Mouse (Mus musculus): ENCODE data around the gene Alpk1.

Alpk1 gene

DNA sequence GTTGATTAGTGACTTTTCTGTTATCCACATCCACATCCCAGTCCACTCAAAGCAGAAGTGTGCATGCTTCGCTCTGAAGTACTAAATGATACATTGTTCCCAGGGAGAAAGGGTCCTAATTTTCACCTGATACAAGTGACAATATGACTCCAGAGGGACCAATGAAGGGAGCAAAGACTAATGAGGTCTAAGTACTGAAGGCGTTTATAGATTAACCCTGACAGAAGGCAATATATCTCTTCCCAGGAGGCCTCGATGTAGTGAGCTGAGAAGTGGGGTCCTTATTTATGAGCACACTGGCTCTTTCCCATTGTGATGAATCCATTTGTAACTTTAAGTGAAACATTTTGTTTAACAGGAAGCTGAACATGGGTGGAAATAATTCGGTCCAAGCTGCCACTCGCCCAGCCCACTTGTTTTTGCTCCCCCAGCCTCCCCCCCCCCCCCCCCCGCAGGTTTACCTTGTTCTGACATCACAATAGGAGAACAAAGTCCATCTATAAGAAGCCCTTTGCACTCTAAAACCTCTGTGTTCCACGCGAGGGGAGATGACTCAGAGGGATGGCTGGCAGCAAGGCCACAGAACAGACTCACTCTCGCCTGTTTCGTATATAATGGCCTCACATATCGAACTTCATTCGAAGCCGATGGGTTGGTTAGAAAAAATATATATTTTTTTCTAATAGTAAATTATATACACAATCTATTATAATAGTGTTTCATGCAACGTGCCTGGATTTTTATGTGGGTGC, 36.5 kb downstream of the Alpk1 start:
- DNase-seq (ENCODE audit: low spot score in 2 of 2), result no peak

DNA sequence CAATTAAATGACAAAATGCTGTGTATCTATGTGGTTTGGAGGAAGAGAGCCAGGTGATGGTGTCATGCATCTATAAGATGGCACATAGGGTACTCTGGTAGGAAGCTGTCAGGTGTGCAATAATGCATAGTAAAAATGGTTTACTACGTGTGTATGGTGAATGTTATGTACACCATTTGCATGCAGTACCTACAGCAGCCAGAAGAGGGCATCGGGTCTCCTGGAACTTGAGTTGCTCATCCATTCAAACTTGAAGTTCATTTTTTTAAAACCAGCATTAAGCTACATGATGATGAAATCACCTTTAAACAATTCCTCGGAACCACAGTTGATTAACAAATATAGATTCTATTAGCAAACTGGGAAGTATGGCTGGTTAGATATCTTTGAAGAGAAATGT, 38.9 kb downstream of the Alpk1 start:
- DNase-seq (ENCODE audit: low spot score in 2 of 2), result no peak

DNA sequence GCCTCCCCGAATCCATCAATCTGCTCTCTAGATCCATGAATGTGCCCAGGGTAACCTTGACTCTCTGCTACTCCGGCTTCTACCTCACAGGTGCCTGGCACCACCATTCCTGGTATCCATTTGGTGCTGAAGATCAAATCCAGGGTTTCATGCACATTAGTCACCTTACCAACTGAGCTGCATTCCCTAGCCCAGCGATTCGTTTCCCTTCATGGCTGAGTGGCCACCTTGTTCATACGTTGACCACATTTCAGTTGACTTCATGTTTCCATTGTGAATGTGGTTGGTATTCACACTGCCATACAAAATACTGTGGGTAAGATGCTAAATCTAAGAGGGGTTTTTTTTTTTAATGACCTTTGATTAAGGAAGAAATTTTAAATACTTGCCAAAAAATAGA, 42.5 kb downstream of the Alpk1 start:
- DNase-seq (ENCODE audit: low spot score in 2 of 2), result no peak

DNA sequence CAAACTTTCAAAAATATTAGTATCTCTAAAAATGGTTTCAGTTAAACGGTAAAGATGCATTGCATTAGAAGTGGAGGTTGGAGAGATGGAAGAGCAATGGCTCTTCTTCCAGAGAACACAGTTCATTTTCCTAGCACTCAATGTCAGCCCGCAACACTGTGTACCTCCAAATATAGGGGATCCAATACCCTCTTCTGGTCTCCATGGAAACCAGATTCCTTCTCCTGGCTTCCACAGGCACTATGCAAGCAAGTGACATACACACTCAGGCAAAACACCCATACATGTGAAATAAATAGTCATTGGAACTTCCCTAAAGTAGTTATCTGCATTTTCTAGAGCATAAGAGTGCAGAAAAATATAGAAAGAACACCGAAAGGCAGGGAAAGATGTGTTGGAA, 44.9 kb downstream of the Alpk1 start:
- DNase-seq (ENCODE audit: low spot score in 2 of 2), result no peak

DNA sequence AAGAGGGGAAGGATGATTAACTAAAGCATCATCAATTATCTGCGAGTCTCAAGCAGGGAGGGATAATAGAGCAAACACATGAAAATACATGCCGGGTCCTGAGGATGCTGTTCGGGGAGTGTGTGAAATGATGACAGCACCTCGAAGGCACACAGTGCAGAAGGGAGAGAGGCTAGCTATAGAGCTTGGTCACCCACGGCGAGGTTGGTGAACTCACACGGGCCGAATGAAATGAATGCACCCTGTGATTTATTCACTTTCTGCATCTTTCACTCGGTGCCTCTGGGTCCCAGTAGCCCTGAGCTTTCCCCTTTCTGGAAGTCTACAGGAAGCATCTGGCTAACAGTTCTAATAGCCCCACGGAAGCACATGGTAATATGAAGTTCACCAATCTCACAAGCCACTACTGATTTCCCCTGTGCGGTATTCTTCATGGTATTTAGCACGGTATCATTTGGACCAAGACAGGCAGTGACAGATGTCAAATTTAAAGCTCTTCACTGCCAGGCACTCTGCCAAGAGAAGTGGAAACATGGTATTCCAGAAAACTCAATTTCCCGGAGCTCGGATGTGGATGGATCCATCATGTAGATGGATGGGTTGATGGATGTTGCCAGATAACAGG, 50.7 kb downstream of the Alpk1 start:
- DNase-seq (ENCODE audit: low spot score in 2 of 2), result no peak

DNA sequence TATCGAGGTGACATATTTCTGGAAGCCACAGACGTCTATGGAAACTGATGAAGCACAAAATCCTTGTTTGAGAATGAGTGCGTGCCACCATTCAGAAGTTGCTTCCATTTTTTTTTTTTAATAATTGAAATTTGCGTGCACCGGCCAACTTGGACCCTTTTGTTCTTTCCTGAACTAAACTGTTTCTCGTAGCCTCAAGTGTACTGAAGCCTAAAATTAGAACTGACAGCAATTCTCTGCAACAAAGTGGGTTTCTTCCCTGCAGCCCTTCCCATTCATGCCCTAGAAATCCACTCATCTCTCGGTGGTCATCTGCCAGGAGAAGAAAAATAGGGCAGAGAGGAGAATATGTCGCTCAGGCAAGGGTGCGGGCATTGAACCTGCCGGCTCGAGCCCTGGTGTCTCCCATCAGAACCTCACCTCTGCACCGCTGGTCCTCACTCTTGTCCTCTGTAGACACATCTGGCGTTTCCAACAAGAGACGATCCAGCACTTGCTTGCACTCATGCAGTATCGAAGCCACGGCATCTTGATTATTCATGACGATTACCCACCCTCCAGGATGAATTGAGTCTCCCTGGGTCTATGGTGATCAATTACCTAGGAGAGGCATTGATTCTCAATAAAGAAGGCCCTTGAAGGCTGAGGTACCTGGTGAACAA, 51.3 kb downstream of the Alpk1 start:
- DNase-seq (ENCODE audit: low spot score in 2 of 2), result no peak

DNA sequence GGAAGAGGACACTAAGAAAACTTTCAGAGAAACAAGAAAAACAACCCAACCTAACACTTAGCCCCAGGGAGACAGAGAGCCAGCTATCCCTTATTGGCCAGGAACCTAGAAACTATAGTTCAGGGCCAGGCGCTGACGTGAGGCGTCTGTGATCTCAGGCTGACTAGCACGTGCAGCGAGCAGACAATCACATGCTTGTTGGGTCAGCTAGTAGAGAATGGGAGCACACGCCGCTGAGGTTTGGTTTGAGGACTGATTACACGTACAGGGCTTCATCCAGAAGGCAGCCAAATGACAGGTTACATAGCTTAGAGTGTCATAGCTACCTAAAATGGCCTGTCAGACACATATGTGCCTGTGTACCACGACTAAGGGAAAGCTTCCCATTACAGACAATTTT, 52.3 kb downstream of the Alpk1 start:
- no peak for DNase-seq (ENCODE audit: low spot score in 2 of 2)

DNA sequence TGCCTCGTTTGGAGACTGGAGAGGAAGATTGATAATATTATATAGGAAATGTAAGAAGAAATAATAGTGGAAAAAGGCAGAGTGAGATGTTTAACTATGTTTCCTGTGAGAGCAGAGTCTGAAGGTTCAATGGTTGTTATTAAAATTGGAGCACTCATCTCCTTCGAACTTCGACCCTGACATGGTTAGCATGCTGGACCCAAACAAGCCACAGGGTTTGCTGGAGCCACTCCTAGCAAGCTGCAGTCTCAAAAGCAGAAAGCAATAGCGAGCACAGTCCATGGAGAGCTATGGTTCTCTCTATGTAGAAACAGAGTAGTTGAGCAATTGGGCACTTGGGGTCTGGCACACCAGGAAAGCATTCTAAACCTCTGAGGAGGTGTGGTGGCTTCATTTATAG, 59.4 kb downstream of the Alpk1 start:
- no peak for DNase-seq (ENCODE audit: low spot score in 2 of 2)

DNA sequence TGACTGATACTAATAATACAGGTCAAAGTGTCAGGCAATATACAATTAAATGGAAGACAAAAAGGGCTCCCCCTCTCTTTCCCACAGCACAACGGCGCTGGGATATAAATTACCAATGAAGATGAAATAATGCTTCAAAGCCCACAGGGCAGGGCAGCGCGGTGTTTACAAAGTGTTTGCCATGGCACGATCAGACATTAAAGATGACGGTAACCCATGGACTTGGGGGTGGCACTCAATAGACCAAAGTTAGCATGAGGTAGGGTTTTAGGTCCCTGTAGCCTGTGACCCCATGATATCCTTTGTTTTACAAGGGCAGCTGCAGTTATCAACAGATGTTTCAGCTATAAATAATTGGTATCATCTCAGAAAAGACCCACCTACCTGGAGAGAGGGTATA, 60.3 kb downstream of the Alpk1 start:
- no peak for DNase-seq (ENCODE audit: low spot score in 2 of 2)

DNA sequence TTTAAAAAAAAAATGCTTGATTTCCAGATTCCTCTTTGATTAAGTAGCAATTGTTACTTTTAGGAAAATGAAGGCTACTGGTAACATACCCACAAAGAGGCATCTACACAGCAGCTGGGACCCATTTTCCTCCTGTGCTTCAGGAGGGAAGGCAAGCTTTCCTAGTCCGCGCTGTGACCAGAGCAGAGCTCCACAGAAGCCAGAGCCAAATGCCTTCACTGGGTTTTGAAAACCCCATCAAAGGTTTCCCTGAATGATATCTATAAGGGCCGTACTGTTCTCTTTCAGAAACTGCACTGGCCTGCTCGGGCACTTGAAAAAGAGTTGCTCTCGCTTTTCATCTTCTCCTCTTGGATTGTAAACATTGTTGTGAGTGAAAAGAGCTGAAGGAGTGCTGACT, 60.7 kb downstream of the Alpk1 start:
- no peak for DNase-seq (ENCODE audit: low spot score in 2 of 2)

DNA sequence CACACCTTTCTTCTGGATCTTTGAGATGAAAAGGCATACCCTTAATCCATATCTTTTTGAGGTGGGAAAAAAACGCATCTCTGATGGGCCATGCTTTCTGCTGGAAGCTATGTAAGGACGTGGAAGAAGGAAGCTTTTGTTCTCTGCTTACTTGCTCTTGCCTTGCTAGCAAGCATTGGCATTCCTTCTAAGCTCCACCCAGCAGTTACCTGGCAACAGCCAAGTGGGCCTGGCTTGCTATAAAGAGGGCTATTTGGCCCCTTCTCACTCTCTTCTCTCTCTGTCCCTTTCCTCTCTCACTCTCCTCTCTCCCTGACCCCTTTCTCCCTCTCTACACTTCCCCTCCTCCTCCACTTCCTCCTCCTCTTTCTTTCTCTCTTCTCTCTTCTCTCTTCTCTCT, 63.6 kb downstream of the Alpk1 start:
- DNase-seq (ENCODE audit: low spot score in 2 of 2), result no peak

DNA sequence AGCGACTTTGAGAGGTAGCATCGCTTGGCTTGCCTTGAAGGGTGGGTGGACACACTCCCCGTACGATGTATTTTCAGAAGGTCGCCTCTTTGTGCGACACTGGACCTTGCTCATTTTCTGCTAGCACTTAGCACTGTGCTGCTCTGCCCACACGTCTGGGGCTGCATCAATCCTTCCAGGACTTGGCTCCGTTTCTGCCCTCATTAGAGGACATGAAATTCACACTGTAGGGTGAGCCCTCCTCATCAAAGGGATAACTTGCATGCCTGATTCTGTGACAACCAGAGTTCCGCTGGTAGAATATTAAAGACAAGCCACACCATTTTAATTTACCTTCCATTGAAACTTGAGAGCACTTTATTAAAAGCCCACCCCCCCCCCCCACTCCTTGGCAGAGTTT, 67.2 kb downstream of the Alpk1 start:
- DNase-seq (ENCODE audit: low spot score in 2 of 2), result no peak

DNA sequence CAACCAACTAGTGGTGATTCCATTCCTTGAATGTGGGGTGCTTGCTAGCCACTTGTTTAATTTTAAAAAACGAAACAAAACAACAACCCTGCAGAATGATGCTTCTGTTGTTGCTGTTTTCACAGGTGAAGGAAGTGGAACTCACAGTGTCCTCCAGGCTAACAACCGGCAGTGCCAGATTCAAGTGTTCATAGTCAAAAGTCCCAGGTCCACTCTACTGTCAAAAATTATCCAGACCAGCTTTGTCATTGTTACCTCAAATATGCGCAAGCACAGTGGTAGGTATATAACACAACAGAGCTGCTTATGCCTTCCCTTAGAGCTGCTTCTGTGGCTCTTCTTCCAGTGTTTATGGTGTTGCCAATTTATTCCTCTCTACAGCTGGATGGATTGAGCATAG, 68.8 kb downstream of the Alpk1 start:
- DNase-seq (ENCODE audit: low spot score in 2 of 2), result no peak

DNA sequence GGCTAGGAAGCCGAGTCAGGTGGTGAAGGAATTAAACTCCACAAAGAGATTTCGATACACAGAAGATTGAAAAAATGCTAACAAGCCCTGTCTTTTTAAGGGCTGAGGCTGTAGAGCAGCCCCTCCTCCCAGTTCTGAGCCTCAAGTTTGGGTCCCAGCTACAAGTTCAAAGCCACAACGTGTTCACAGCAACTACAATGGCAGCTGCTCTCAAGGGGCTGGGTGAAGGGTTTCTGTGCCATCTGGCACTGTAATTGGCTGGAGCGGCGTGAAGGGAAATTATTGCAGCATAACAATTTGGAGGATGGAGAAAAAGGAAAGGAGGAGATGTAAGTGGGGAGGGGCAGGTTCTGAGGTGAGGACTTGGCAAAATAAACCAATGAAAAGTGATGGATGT, 73.2 kb downstream of the Alpk1 start:
- no peak for DNase-seq (ENCODE audit: low spot score in 2 of 2)

DNA sequence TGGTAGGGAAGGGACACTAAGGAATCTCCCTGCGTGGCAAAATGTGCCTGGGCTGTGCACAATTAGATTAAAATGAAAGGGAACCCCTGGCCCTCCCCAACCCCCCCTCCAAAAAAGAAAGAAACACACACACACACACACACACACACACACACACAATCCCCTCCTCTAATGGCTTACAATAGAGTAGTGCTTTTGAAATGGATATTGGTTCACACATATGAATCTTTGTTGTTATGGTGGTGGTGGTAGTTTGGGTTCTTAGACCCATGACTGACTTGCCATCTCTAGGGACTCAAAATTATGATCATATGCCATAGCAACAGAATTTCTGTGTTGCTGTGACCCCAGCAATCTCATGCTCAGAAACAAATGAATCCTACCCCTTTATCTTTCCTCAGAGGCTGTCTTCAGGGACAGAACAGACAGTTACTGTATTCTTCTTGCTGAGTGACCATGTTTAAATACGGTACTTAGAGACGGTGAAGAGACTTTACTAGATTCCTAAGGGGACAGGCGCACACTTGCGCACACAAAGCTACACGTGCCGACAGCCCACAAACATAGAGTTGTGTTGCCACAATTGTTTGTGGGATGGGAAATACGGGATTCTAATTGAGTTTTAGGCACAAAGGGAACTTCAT, 73.8 kb downstream of the Alpk1 start:
- DNase-seq (ENCODE audit: low spot score in 2 of 2), result no peak

DNA sequence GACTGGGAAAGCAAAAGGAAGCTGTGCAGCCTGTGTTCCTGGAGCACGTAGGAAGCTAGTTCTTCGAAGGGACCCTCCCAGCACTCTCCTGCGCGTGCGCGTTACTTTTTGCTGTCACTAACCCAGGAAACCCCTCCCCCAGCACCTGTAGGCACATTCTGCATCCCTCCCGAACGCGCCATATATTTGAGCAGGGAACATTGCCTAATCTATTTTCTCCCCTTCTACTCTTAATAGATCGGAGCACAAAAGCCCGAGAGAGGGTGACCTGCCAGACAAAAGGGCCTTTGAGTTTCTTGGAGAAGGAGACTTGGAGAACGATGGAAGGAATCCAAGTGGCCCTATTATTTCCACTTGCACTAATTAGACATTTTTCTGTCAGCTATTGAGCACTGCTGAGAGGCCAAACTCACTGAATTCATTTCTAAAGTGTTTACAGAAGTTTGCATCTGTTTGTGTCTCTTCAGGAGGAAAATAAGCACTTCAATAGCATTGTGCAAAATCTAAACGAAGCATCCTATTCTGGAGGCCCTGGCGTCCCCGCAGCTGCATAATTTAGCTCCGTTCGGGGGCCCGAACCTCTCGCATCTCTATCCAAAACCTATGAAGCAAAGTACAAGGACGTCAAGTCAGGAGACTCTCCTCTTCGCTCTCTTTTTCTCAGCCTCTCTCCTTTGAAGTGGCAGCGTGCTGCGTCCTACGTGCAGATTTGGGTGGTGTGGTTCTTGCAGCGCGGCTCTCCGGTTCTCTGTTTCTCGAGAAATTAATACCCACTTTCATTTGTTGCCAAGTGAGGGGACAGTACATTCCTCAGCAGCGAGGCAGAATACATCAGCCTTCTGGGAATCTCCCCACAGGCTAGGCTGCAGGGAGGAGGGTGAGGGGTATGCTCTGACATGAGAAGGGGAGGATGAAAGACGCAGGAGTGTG, 74.5 kb downstream of the Alpk1 start:
- no peak for DNase-seq (ENCODE audit: low spot score in 2 of 2)

DNA sequence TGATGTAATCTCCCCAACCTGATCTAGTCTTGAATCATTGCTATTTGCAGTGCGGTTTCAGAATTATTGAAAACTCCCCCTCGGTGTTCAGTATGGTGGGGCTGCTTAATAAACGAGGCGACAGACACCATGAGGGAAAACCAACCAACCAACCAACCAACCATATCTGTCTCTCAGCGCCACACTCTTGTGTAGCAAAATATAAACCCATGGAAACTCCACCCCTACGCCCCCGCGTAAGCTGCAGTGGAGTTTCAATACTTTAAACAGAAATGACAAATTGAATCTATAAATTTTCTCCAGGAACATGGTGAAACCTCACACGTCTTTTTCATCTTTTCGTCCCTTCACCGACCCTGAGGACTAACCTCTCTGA, 75.2 kb downstream of the Alpk1 start:
- DNase-seq (ENCODE audit: low spot score in 2 of 2), result no peak

DNA sequence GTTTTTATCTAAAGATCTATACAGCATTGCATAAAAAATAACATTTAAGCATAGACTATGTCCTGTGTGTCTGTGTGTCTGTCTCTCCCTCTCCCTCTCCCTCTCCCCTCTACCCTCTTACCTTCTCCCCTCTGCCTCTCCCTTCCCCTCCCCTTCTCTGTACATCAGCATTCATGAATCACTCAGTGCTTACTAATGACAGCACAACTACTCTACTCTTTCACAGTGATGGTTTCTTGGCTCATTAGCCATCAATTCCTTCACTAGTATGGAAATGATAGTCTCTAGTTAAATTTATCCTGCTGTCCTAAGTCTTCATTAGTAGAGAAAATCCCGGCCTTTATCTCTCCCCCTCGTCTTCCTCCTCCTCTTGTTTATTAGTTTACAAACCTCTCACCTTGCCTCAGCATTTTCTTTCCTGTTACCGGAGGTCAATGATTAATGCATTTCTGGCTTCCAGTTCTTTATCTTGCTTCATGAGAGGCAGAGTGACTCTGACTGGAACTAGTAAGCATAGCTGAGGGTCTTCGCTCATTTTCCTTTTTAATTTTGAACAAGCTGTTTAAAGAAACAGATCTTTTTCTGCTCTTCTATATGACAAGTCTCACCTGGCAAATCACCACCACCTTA, 79.0 kb downstream of the Alpk1 start:
- no peak for DNase-seq (ENCODE audit: low spot score in 2 of 2)

DNA sequence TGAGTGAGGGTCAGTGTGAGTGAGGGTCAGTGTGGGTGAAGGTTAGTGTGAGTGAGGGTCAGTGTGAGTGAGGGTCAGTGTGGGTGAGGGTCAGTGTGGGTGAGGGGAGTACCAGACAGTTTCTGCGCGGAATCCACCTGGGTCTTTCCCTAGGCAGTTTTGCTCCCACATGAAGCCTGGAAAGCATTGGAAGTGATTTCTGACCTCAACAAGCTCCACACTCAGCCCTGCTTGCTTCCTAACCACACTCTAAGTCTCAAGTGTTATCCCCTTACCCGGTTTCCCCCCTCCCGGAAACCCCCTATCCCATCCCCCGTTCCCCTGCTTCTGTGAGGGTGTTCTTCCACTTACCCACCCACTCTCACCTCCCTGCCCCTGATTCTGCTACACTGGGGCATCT, 81.7 kb downstream of the Alpk1 start:
- no peak for DNase-seq (ENCODE audit: low spot score in 2 of 2)

DNA sequence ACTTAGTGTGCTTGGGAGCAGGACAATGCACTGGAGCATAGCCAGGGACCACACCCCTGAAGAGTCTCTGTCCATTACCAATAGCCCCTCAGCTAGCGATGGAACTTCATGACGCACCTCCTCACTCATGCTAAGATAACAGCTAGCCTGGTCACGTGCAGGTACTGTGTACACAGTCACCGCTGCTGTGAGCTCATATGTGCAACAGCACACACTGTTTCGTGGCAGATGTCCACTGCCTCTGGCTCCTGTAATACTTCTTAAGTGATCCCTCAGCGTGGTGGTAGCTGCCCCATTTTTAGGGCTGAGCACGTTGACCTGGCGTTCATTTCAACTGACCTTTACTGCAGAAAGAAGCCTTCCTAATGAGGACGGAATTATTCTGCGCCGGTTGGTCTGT, 83.8 kb downstream of the Alpk1 start:
- DNase-seq (ENCODE audit: low spot score in 2 of 2), result no peak
